Mouse (Mus musculus) ES-Bruce4 (cell line): ENCODE data around the gene Tal1. TPM values are rescaled to one million over a fixed set of nuclear protein-coding genes. Genes with fewer than 3 reads are reported as not detected.

ENCODE experiments used
- H3K27ac ChIP-seq: 2 replicates; pipeline ENCODE4 v1.5.1; 2012; ENCODE audit warnings: low read length, inconsistent platforms; ENCODE audit not compliant: insufficient read depth
- H3K27me3 ChIP-seq: 2 replicates; pipeline ENCODE4 v1.6.1; 2012; ENCODE audit warnings: mild to moderate bottlenecking, low read length, inconsistent platforms; ENCODE audit not compliant: control insufficient read depth, poor library complexity, insufficient read depth, severe bottlenecking
- H3K36me3 ChIP-seq: 2 replicates; pipeline ENCODE4 v1.6.1; 2012; ENCODE audit warnings: inconsistent platforms, mild to moderate bottlenecking, low read length, moderate library complexity; ENCODE audit not compliant: control insufficient read depth, poor library complexity, insufficient read depth, severe bottlenecking
- H3K4me1 ChIP-seq: one replicate; pipeline ENCODE4 v1.8.1; 2011; ENCODE audit warnings: low read length; ENCODE audit not compliant: control insufficient read depth, insufficient read depth
- H3K4me3 ChIP-seq: 2 replicates; pipeline ENCODE4 v1.5.1; 2011; ENCODE audit warnings: low read depth, mild to moderate bottlenecking, low read length
- H3K9ac ChIP-seq: 2 replicates; pipeline ENCODE4 v1.6.1; 2012; ENCODE audit warnings: low read depth, mild to moderate bottlenecking, inconsistent platforms; ENCODE audit not compliant: poor library complexity, severe bottlenecking
- H3K9me3 ChIP-seq: replicated peaks from 2 replicates; pipeline ENCODE4 v1.6.1; 2012; ENCODE audit warnings: mild to moderate bottlenecking, low read length, inconsistent platforms; ENCODE audit not compliant: control insufficient read depth, poor library complexity, insufficient read depth, severe bottlenecking
- CTCF ChIP-seq: IDR thresholded peaks from one replicate; pipeline ENCODE4 v1.8.1; 2011; ENCODE audit warnings: low read depth, low read length
- EP300 ChIP-seq: IDR thresholded peaks from 2 replicates; pipeline ENCODE4 v1.6.1; 2011; ENCODE audit warnings: low read depth, low read length; ENCODE audit not compliant: insufficient read depth
- POLR2A ChIP-seq: IDR thresholded peaks from one replicate; pipeline ENCODE4 v1.8.1; 2011; ENCODE audit warnings: low read length; ENCODE audit not compliant: insufficient read depth
- polyA plus RNA-seq: library from polyadenylated mRNA; stranded (reverse); fragments of >200 nt; gene quantifications from 2 replicates; pipeline ENCODE4 v1.2.4, GENCODE M21; 2011; ENCODE audit warnings: low read depth; ENCODE audit not compliant: missing spikeins, insufficient read depth, insufficient read length

Gene Tal1
- polyA plus RNA-seq, 1 experiment: 0.37 TPM

DNA sequence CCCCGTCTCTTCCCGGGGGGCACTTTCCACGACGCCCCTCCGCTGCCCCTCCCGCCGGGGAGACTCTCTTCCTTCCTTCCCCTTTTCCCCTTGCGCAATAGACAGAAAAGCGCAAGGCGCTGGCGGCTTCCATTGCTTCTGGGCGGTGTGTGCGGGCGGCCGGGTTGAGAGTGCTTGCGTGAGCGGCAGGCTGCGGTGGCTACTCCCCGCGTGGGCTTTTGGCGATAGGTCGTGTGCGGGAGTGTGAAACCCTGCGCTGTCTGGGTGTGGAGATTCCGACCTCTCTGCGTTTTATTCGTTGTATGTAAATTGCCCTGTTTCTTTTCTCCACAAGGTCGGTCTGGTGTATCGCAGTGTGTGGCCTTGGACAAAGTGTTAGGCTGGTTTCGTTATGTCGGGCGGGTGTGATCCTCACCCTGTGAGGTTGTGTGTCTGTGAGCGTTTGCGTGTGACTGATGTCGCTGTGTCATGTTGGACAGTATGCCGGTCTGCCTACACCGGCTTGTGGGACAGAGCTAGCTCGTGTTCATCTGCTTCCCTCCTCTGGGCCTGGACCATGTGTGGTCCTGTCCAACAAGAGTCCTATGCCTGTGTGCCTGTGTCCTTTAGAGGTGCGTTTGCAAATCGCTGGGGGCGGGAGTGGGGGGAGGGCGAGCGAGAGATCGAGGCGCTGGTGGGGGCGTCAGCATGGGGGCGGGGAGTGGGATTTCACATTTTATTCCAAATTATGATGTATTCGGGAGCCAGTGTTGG, 871 bp downstream of the Tal1 start:
- H3K36me3 ChIP-seq: no peaks in the 10 kb centered on the region
- peak overlapping the region; percentile 62 for H3K9ac ChIP-seq
- no peak for TF ChIP-seq POLR2A
- no peak for TF ChIP-seq EP300
- no peak for TF ChIP-seq CTCF
- no peak overlapping the region for H3K27ac ChIP-seq
- H3K27me3 ChIP-seq: peaks cover 37% of the 10 kb centered on the region
- 0 out of 2 replicates have a peak, but pooled peaks cover 2% of the 10 kb centered on the region for H3K9me3 ChIP-seq
- H3K4me3 ChIP-seq: peak overlapping the region; percentile 55
- H3K4me1 ChIP-seq: no peaks in the 10 kb centered on the region

DNA sequence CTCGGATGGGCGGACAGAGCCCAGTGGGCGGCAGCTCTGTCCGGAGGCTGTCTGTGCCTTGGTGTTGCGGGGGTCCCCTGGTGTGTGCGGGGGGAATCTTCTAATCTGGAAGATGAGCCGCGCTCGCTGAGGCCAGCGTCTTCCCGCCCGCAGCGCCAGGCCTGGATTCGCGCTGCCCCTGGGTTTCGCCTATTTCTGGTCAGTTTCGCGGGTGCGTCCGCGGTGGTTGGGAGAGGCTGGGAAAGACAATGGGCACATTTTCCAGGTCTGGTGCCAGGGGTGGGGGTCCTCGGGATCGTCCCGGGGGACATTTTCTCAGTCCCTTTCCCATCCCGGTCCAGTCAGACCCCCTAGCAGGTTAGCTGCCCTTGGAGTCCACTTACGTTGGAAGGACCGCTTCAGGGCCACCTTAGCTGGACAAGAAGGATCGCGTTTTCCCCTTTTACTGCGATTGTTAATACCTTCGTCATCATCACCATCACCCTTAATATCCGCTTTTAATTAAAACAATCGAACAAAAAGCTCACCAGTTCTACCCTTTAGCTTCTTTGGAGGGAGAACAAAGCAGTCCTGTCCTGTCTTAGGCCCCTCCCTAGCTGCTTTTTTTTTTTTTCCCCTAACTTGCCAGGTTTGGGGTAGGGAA, 1.6 kb downstream of the Tal1 start:
- H3K4me1 ChIP-seq: no peaks in the 10 kb centered on the region
- TF ChIP-seq EP300 (no peak), CTCF (no peak), POLR2A (no peak)
- no peak overlapping the region for H3K4me3 ChIP-seq
- H3K9me3 ChIP-seq: no peaks in the 10 kb centered on the region
- no peak overlapping the region for H3K9ac ChIP-seq
- peaks cover 35% of the 10 kb centered on the region for H3K27me3 ChIP-seq
- H3K36me3 ChIP-seq: no peaks in the 10 kb centered on the region
- no peak overlapping the region for H3K27ac ChIP-seq

DNA sequence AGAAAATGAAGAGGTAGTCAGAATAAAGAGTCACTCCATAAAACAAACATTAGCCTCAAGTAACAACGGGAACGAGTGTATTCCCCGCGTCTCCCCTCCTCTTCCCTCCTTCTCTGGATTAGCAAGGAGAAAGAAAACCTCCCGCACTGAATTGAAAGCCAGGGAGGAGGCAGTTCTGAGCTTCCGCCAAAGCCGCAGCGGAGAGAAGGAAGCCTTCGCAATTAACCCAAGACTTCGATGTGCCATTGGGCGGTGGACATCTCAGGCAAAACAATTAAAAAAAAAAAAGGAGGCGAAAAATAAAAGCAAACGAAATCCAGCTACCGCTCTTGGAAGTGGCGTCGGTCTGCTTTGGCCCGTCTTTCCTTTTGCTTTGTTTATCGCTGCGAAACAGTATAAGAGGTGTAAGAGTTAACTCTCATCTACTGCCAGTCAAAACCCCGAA, 2.1 kb downstream of the Tal1 start:
- Histone ChIP-seq H3K4me1 (no peaks in the 10 kb centered on the region), H3K9ac (no peak overlapping the region), H3K27me3 (peaks cover 36% of the 10 kb centered on the region), H3K4me3 (no peak overlapping the region), H3K9me3 (no peaks in the 10 kb centered on the region), H3K36me3 (no peaks in the 10 kb centered on the region), H3K27ac (no peak overlapping the region)
- TF ChIP-seq CTCF (no peak), POLR2A (no peak), EP300 (no peak)

DNA sequence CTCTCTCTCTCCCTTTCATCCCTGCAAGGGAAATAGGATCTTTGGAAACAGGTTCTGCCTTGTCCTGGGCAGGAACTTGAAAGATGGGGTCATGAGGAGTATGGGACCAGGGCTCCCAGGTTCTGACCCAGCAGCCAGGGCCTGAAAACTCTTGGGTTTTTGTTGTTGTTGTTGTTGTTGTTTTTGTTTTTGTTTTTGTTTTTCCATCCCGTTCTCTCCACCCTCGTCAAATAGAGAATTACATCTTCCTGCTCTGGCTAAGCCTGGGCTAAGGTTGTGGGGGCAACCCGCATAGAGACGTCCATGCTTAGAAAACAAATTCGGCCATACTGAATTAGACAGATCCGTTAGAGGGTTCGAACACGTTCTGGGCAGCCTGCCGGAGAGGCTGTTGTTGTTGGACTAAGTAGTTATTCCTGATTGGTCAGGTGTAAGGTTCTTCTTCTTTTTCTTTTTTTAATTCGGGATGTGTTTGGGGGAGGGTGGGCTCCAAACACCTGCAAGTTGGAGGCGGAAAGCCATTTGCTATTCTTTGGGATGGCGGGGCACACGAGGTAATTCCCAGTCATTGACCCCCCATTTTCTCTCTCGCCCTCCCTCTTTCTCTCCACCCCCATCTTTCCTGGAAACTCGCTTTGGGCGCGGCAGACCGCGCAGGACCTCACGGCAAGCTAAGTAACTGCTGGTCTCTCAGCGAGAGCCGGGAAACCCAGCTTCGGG, 2.8 kb downstream of the Tal1 start:
- Histone ChIP-seq H3K4me3 (no peak overlapping the region), H3K4me1 (no peaks in the 10 kb centered on the region), H3K36me3 (no peaks in the 10 kb centered on the region), H3K9me3 (no peaks in the 10 kb centered on the region), H3K9ac (peak overlapping the region; percentile 19; the same call in 1 of the 2 replicates), H3K27me3 (peaks cover 35% of the 10 kb centered on the region), H3K27ac (no peak overlapping the region)
- TF ChIP-seq CTCF (no peak), EP300 (no peak)

DNA sequence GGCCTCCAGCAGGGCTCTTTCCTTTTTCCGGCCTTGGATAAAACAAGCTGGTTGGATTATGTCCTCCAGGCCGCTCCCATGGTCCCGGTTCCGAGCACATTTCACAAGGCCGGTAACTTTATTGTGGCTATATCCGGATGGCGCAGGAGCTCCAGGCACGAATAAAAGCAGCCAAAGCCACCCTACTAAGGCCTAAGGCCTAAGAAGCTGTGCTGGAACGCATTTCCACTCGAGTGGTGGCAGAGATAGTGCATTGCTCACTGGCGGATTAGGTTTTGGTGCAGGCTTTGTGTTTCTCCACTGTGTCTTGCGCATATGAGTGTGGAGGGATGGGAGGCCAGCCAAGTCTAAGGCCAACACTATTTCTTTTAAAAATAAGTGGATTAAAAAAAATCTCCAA, 3.6 kb downstream of the Tal1 start:
- Histone ChIP-seq H3K9ac (peak overlapping the region; percentile 19; the same call in 1 of the 2 replicates), H3K4me3 (no peak overlapping the region), H3K4me1 (no peaks in the 10 kb centered on the region), H3K9me3 (no peaks in the 10 kb centered on the region), H3K27me3 (peaks cover 34% of the 10 kb centered on the region), H3K27ac (no peak overlapping the region), H3K36me3 (no peaks in the 10 kb centered on the region)
- TF ChIP-seq EP300 (no peak), CTCF (no peak), POLR2A (no peak)

DNA sequence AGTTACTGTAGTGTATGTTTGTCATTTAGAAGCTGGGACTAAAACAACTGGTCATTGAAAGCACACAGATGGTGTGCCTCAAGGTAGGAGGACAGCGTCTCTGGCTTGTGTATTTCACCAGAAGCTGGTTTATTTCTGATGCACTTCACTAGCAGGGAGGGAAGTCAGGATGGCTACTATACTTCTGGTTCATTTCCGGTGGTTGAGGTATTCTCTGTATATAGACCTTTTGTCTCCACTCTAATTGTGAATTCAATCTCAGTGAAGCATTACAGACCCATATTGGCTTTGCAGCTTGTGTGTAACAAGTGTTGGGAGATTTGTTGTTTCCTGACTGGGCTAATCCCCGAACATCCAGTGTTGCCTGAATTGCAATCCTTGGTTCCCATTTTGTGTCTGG, 4.5 kb downstream of the Tal1 start:
- Histone ChIP-seq H3K27me3 (peaks cover 30% of the 10 kb centered on the region), H3K4me3 (no peak overlapping the region), H3K9me3 (no peaks in the 10 kb centered on the region), H3K27ac (no peak overlapping the region), H3K9ac (no peak overlapping the region), H3K4me1 (no peaks in the 10 kb centered on the region), H3K36me3 (no peaks in the 10 kb centered on the region)
- no peak for TF ChIP-seq POLR2A
- no peak for TF ChIP-seq CTCF
- TF ChIP-seq EP300: no peak
